Comparison of ENCODE assay signal across 9 mouse cellular contexts in the genomic region with DNA sequence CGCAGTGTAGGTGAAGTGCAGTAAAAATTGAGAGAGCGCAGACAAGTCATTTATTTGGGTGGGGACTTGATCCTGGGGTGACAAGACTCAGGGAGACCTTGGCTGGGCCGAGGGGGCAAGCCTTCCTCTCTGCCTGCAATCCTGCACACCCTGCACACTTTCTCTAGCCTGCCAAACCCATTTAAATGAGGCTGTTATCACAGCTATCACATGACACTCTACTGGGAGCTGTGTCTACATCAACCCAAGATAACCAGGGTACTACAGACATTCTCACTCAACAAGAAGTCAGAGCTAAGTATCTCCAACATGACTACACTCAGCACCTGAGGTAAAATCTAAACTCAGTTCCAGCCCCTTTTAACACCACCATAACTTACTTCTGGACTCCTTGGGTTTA. TPM values are rescaled to one million over a fixed set of nuclear protein-coding genes. Genes with fewer than 3 reads are reported as not detected.
DNase-seq lines count a peak whose midpoint lies in the region; ATAC-seq lines count a peak whose summit lies in the region.
"Had no signal": no experiment of that assay in that cellular context is flagged by ENCODE, and none has a peak within 500 bp of the region (broad histone marks: within the 10 kb centered on the region; RNA-seq: fewer than 3 reads in every experiment).

No protein-coding gene starts in this region.

- intact Hi-C loops in heart, postnatal 10 days (cut with DNase I) = loop anchor here (5.0 kb wide), 1 partner anchor 276 kb away; no protein-coding TSS in a partner anchor

- WGBS in heart, embryonic 10.5 days = 38% methylated on average over 3 of the region's 3 CpGs
- 85% methylated on average over 3 of the region's 3 CpGs for WGBS in neural tube, embryonic 15.5 days

- DNase-seq in heart, embryonic 10.5 days (ENCODE audit: low spot score) = no peak
- DNase-seq in heart, postnatal 10 days = no peak
- DNase-seq in neural tube, embryonic 10.5 days (ENCODE audit: extremely low spot score, low spot score) = no peak
- DNase-seq in liver = peak; percentile 29
- DNase-seq in B cell, adult 2 months = no peak
- DNase-seq in retina, embryonic 14.5 days (ENCODE audit: low spot score) = no peak
- DNase-seq in frontal cortex, postnatal 25 days (ENCODE audit: low spot score in 2 of 2) = no peak
- DNase-seq: cerebellum, postnatal 36 days had no signal

- peak overlapping the region; percentile 22; the same call in 1 of the 2 replicates for H3K4me2 ChIP-seq in neural tube, embryonic 15.5 days

- no peak overlapping the region for H3K9ac ChIP-seq in neural tube, embryonic 15.5 days (replicated peaks)

- ATAC-seq in neural tube, embryonic 15.5 days (ENCODE audit: low FRiP score) = no peak

- H3K4me3 ChIP-seq in heart, embryonic 10.5 days = peak overlapping the region; percentile 22; the same call in 1 of the 2 replicates
- H3K4me3 ChIP-seq in neural tube, embryonic 15.5 days (replicated peaks) = no peak overlapping the region

- H3K4me1 ChIP-seq in heart, embryonic 10.5 days = peaks cover 83% of the 10 kb centered on the region
- H3K4me1 ChIP-seq in neural tube, embryonic 15.5 days = peaks cover 72% of the 10 kb centered on the region

- peak overlapping the region; percentile 62 for H3K27ac ChIP-seq in heart, embryonic 10.5 days
- H3K27ac ChIP-seq in neural tube, embryonic 15.5 days (replicated peaks) = no peak overlapping the region

- H3K9me3 ChIP-seq in heart, embryonic 10.5 days = no peaks in the 10 kb centered on the region
- H3K9me3 ChIP-seq in neural tube, embryonic 15.5 days (replicated peaks) = no peaks in the 10 kb centered on the region

- no peaks in the 10 kb centered on the region for H3K27me3 ChIP-seq in heart, embryonic 10.5 days (ENCODE audit: insufficient read depth, poor library complexity, severe bottlenecking)
- H3K27me3 ChIP-seq in neural tube, embryonic 15.5 days (replicated peaks) = no peaks in the 10 kb centered on the region

- H3K36me3 ChIP-seq in heart, embryonic 10.5 days = peaks cover 10% of the 10 kb centered on the region
- H3K36me3 ChIP-seq in neural tube, embryonic 15.5 days = peaks cover 13% of the 10 kb centered on the region

RNA-seq across cellular contexts. Expression of a gene that starts 7.1 kb away (rescaled TPM):
- 13.6 and 14.4 TPM in 2 replicates for polyA plus RNA-seq in heart, embryonic 10.5 days (2016; fragmentation: Nextera tagmentation; extraction: Ambion mirVana)
- 10 to 100 TPM; 42.0 to 84.3 TPM for total RNA-seq in heart, postnatal 10 days (2021)
- polyA plus RNA-seq in neural tube, embryonic 15.5 days (2015; fragmentation: Nextera tagmentation; extraction: Ambion mirVana) = 63.0 and 65.5 TPM in 2 replicates
